Mouse (Mus musculus): Measurements from ENCODE around the gene Lrrc1. TPM values are rescaled to one million over a fixed set of nuclear protein-coding genes. Genes with fewer than 3 reads are reported as not detected.

Gene Lrrc1
- 5.4 and 6.2 TPM in 2 replicates for polyA plus RNA-seq (2015; fragmentation: Nextera tagmentation; extraction: Ambion mirVana)

DNA sequence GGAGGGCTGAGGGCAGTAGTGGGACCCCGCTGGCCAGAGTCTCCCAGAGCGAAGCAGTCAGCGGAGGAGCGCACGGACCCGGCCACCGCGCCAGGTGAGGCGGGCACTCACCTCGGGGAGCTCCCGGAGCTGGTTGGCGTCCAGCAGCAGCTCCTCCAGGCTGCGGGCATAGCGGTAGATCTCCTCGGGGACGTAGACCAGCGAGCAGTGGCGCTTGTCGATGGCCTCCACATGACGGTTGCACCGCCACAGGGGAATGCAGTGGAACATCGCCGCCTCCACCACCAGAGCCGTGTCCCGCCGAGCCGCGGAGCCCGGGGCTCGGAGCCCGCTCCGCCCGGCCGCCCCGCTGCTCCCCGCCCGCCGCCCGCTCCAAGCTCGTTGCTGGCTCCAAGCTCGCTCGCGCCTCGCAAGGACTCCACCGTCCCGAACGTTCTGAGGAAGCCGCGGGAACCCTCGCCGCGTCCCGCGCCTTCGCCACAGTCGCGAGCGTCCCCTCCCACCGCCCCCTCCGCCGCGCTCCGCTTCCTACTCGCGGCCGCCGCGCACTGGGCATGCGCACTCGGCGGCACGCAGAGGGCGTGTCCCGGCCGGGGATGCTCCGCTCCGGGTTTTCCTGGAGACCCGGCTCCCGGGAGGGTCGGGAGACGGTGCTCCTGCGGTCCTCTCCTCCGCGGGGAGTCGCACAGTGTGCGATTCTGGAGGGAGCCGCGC lies at the start of gene Lrrc1:
TSS of gene Lrrc1 (minus strand) at position 517 of the 714 bp plus-strand sequence.
- Histone ChIP-seq H3K9ac (ENCODE audit: low read depth, low read length) (peak within 1 kb of the TSS; percentile 81), H3K4me2 (ENCODE audit: low read length) (peak within 1 kb of the TSS; percentile 95), H3K27ac (ENCODE audit: low read length) (peak within 1 kb of the TSS; percentile 75), H3K4me1 (ENCODE audit: control insufficient read depth, insufficient read depth, low read length) (peaks cover 18% of the 10 kb centered on the region), H3K4me3 (ENCODE audit: low read depth, low read length) (peak within 1 kb of the TSS; percentile 90), H3K9me3 (replicated peaks; ENCODE audit: control insufficient read depth, low read length, poor library complexity, severe bottlenecking) (no peaks in the 10 kb centered on the region), H3K36me3 (ENCODE audit: control insufficient read depth, insufficient read depth, low read length) (no peaks in the 10 kb centered on the region), H3K27me3 (ENCODE audit: control insufficient read depth, insufficient read depth, low read depth, low read length) (peaks cover 3% of the 10 kb centered on the region; the same call in 1 of the 2 replicates)
- WGBS, result under 1% methylated on average over 78 of the region's 88 CpGs
- peak; percentile 91 for ATAC-seq

DNA sequence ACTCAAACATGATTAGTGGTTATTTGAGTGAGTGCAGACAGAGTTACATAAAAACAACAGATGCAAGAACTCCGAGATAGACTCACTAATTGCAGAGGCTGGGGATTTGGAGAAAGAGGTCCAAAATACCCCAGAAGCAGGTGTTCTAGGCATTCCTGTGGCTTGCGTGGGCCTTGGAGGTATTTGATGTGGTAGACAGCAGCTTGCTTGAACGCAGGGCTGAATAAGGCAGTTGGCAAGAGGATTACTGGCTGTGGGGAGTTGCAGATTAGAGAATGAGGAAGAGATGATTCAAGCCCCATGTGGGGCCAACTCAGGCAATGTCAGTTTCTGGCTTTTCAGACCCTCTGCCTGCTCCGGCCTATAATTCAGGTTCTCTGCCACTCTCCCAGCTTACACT lies 47.8 kb upstream of the Lrrc1 start:
- no peak overlapping the region for H3K27ac ChIP-seq (ENCODE audit: low read length)
- H3K9me3 ChIP-seq (replicated peaks; ENCODE audit: control insufficient read depth, low read length, poor library complexity, severe bottlenecking), result no peaks in the 10 kb centered on the region
- H3K36me3 ChIP-seq (ENCODE audit: control insufficient read depth, insufficient read depth, low read length), result no peaks in the 10 kb centered on the region
- no peak for ATAC-seq
- no peak overlapping the region for H3K4me2 ChIP-seq (ENCODE audit: low read length)
- no peaks in the 10 kb centered on the region for H3K27me3 ChIP-seq (ENCODE audit: control insufficient read depth, insufficient read depth, low read depth, low read length)
- no peak overlapping the region for H3K9ac ChIP-seq (ENCODE audit: low read depth, low read length)
- H3K4me3 ChIP-seq (ENCODE audit: low read depth, low read length), result no peak overlapping the region
- peaks cover 6% of the 10 kb centered on the region for H3K4me1 ChIP-seq (ENCODE audit: control insufficient read depth, insufficient read depth, low read length)
- WGBS, result 48% methylated on average over 4 of the region's 4 CpGs

DNA sequence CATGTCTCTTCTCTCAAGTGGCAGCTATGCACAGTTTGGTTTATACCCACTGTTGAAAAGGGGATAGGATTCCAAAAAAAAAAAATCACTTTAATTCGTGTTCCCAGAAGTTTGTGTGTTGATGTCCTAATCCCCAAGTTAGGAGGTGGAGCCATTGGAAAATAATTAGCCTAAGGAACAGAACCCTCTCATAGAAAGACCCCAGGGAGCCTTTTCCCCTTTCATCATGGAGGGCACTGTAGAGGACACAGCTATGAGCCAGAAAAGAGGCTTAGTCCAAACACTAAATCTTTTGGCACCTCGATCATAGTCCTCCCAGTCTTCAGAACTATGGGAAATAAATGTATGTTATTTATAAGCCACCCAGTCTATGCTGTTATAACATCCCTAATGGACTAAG lies 44.8 kb upstream of the Lrrc1 start:
- Histone ChIP-seq H3K36me3 (ENCODE audit: control insufficient read depth, insufficient read depth, low read length) (no peaks in the 10 kb centered on the region), H3K9me3 (replicated peaks; ENCODE audit: control insufficient read depth, low read length, poor library complexity, severe bottlenecking) (no peaks in the 10 kb centered on the region), H3K4me1 (ENCODE audit: control insufficient read depth, insufficient read depth, low read length) (peaks cover 2% of the 10 kb centered on the region; the same call in 1 of the 2 replicates), H3K27me3 (ENCODE audit: control insufficient read depth, insufficient read depth, low read depth, low read length) (no peaks in the 10 kb centered on the region), H3K4me3 (ENCODE audit: low read depth, low read length) (no peak overlapping the region), H3K9ac (ENCODE audit: low read depth, low read length) (no peak overlapping the region), H3K27ac (ENCODE audit: low read length) (no peak overlapping the region), H3K4me2 (ENCODE audit: low read length) (no peak overlapping the region)
- ATAC-seq, result no peak
- WGBS, result 23% methylated on average over 2 of the region's 2 CpGs

DNA sequence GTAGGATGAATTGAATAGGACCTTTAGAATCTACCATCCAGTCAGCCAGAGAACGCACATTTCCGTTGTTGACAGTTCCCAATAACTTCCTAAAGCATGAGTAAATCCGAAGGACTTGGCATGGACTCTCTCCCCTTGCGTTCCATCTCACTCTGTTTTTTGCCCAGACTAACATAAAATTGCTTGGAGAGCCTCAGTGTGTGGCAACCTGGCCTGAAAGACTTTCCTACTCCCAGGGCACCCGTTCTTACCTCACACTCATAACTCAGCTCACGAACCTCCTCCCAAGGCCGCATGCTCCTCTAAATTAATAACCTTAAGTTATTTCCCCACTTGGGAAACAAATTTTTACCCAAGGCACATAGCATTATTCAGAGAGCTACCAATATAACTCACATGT lies 42.9 kb upstream of the Lrrc1 start:
- H3K4me2 ChIP-seq (ENCODE audit: low read length), result no peak overlapping the region
- WGBS, result 65% methylated on average over 7 of the region's 7 CpGs
- no peak overlapping the region for H3K27ac ChIP-seq (ENCODE audit: low read length)
- ATAC-seq, result no peak
- peaks cover 2% of the 10 kb centered on the region; the same call in 1 of the 2 replicates for H3K4me1 ChIP-seq (ENCODE audit: control insufficient read depth, insufficient read depth, low read length)
- no peaks in the 10 kb centered on the region for H3K9me3 ChIP-seq (replicated peaks; ENCODE audit: control insufficient read depth, low read length, poor library complexity, severe bottlenecking)
- H3K9ac ChIP-seq (ENCODE audit: low read depth, low read length), result no peak overlapping the region
- H3K27me3 ChIP-seq (ENCODE audit: control insufficient read depth, insufficient read depth, low read depth, low read length), result no peaks in the 10 kb centered on the region
- no peak overlapping the region for H3K4me3 ChIP-seq (ENCODE audit: low read depth, low read length)
- H3K36me3 ChIP-seq (ENCODE audit: control insufficient read depth, insufficient read depth, low read length), result no peaks in the 10 kb centered on the region

DNA sequence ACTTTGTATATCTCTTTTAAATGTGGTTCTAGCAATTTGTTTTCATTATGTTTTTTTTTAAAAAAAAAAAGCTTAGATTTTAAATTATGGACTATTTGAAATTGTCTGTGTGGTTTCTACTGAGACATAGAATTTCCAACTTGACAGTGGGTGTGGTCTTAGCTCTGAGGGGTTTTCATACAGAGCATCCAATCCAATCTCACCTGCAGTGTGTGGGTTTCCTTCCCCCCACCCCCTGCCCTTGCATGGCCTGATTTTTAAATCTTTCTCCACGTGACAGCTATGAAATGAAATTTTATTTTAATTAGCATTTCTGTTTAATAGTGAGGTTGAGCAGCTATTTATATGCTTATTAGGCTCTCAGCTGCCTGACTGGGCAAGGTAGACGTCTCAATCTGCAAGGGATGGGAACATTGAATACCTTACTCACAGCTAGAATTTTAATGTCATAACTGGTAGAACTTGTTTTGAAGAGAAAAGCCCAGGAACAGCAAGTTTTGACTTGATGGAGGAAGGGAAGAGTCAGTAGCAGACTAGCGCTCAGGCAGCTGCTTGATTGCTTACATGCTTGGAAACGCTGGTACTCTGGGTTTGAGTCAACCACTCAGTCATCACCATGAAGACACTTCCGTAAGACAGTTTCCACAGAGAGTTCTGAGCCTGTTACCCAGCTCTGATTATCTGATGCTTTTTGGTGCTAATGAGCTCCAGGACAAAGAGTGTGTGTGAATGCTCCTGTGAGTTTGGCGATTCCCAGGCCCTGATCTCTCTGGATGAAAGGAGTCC lies 42.3 kb upstream of the Lrrc1 start:
- H3K9ac ChIP-seq (ENCODE audit: low read depth, low read length), result no peak overlapping the region
- H3K4me2 ChIP-seq (ENCODE audit: low read length), result no peak overlapping the region
- ATAC-seq, result no peak
- WGBS, result 37% methylated on average over 6 of the region's 6 CpGs
- H3K27me3 ChIP-seq (ENCODE audit: control insufficient read depth, insufficient read depth, low read depth, low read length), result no peaks in the 10 kb centered on the region
- H3K27ac ChIP-seq (ENCODE audit: low read length), result no peak overlapping the region
- peaks cover 2% of the 10 kb centered on the region; the same call in 1 of the 2 replicates for H3K4me1 ChIP-seq (ENCODE audit: control insufficient read depth, insufficient read depth, low read length)
- no peaks in the 10 kb centered on the region for H3K36me3 ChIP-seq (ENCODE audit: control insufficient read depth, insufficient read depth, low read length)
- no peak overlapping the region for H3K4me3 ChIP-seq (ENCODE audit: low read depth, low read length)
- no peaks in the 10 kb centered on the region for H3K9me3 ChIP-seq (replicated peaks; ENCODE audit: control insufficient read depth, low read length, poor library complexity, severe bottlenecking)

DNA sequence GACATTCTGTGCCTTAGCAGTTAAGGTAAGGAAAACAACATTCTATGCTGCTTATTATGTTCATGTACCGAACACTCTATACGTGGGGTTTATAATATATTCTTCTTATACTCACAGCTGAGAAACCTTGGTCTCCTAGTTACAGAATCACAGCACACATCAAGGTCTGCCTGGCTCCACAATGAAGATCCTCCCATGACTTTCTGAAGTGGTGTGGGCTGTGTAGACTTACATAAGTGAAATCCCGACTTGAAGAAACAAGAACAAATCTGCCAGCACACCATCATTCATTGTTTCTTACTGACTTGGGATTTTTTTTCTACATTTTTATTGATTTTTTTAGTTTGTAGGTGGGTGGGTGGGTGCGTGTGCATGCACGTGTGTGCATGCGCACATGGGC lies 40.1 kb upstream of the Lrrc1 start:
- Histone ChIP-seq H3K27me3 (ENCODE audit: control insufficient read depth, insufficient read depth, low read depth, low read length) (no peaks in the 10 kb centered on the region), H3K27ac (ENCODE audit: low read length) (no peak overlapping the region), H3K9ac (ENCODE audit: low read depth, low read length) (no peak overlapping the region), H3K4me2 (ENCODE audit: low read length) (no peak overlapping the region), H3K36me3 (ENCODE audit: control insufficient read depth, insufficient read depth, low read length) (no peaks in the 10 kb centered on the region), H3K4me1 (ENCODE audit: control insufficient read depth, insufficient read depth, low read length) (peaks cover 2% of the 10 kb centered on the region; the same call in 1 of the 2 replicates), H3K9me3 (replicated peaks; ENCODE audit: control insufficient read depth, low read length, poor library complexity, severe bottlenecking) (no peaks in the 10 kb centered on the region), H3K4me3 (ENCODE audit: low read depth, low read length) (no peak overlapping the region)
- WGBS, result 95% methylated on average over 6 of the region's 6 CpGs
- ATAC-seq, result no peak

DNA sequence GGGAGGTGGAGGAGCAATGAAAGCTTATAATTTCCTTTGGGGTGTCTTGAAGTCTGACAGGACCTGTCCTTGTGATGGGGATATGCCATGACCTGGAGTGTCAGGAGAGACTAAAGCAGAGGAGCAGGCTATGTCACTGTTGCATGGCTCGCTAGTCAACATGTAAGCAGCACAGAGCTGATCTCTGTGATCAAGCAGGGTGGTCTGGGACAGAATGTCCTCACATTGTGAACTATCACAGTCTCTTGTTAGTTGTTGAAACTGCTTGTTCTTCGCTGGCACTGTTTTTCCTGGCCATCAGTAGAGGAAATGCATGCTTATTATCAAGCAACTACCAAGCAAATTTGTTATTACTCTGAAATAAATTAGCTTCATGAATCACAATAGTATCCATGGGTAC lies 38.6 kb upstream of the Lrrc1 start:
- Histone ChIP-seq H3K9ac (ENCODE audit: low read depth, low read length) (no peak overlapping the region), H3K4me3 (ENCODE audit: low read depth, low read length) (no peak overlapping the region), H3K9me3 (replicated peaks; ENCODE audit: control insufficient read depth, low read length, poor library complexity, severe bottlenecking) (no peaks in the 10 kb centered on the region), H3K36me3 (ENCODE audit: control insufficient read depth, insufficient read depth, low read length) (no peaks in the 10 kb centered on the region), H3K4me1 (ENCODE audit: control insufficient read depth, insufficient read depth, low read length) (peaks cover 2% of the 10 kb centered on the region; the same call in 1 of the 2 replicates), H3K27me3 (ENCODE audit: control insufficient read depth, insufficient read depth, low read depth, low read length) (no peaks in the 10 kb centered on the region), H3K4me2 (ENCODE audit: low read length) (no peak overlapping the region), H3K27ac (ENCODE audit: low read length) (no peak overlapping the region)
- WGBS, result 70% methylated on average over 2 of the region's 2 CpGs
- no peak for ATAC-seq

DNA sequence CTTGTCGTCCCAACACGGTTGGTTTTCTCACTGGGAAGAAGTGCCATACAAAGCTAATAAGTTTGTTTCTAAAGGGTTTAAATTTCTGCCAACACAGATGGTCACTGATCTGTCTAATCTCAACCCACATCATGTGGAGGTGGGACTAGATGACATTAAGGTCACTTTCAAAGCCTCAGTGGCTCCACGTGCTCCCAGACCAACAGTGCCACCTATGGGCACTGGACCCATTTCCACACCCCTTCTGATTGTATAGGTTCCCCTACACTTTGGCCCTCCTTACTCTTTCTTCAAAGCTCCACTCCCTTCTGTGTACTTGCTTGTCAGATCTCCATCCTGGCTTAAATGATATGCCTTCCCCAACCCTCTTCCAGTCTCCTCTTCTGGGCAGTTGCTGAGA lies 35.2 kb upstream of the Lrrc1 start:
- no peaks in the 10 kb centered on the region for H3K9me3 ChIP-seq (replicated peaks; ENCODE audit: control insufficient read depth, low read length, poor library complexity, severe bottlenecking)
- 75% methylated on average over 3 of the region's 3 CpGs for WGBS
- H3K4me1 ChIP-seq (ENCODE audit: control insufficient read depth, insufficient read depth, low read length), result no peaks in the 10 kb centered on the region
- H3K36me3 ChIP-seq (ENCODE audit: control insufficient read depth, insufficient read depth, low read length), result no peaks in the 10 kb centered on the region
- H3K9ac ChIP-seq (ENCODE audit: low read depth, low read length), result no peak overlapping the region
- no peak overlapping the region for H3K4me3 ChIP-seq (ENCODE audit: low read depth, low read length)
- no peak overlapping the region for H3K4me2 ChIP-seq (ENCODE audit: low read length)
- ATAC-seq, result no peak
- H3K27ac ChIP-seq (ENCODE audit: low read length), result no peak overlapping the region
- H3K27me3 ChIP-seq (ENCODE audit: control insufficient read depth, insufficient read depth, low read depth, low read length), result no peaks in the 10 kb centered on the region

DNA sequence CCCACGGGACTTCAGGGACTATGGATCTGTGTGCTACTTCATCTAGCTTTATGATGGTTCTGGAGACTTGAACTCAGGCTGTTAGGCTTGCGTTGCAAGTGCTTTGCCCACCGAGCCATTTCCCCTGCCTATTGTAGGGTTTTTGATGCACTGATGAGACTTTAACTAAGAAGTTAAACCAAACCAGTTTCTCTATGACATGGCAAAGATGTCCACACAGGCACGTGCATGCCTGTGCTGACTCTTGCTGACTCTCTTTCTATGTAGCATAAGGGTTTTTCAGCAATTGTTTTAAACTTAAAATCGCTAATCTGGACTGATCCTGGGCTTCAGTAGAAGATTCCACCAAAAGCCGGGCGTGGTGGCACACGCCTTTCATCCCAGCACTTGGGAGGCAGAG lies 33.3 kb upstream of the Lrrc1 start:
- ATAC-seq, result no peak
- Histone ChIP-seq H3K36me3 (ENCODE audit: control insufficient read depth, insufficient read depth, low read length) (no peaks in the 10 kb centered on the region), H3K27ac (ENCODE audit: low read length) (no peak overlapping the region), H3K27me3 (ENCODE audit: control insufficient read depth, insufficient read depth, low read depth, low read length) (no peaks in the 10 kb centered on the region), H3K4me1 (ENCODE audit: control insufficient read depth, insufficient read depth, low read length) (no peaks in the 10 kb centered on the region), H3K4me3 (ENCODE audit: low read depth, low read length) (no peak overlapping the region), H3K9ac (ENCODE audit: low read depth, low read length) (no peak overlapping the region), H3K4me2 (ENCODE audit: low read length) (no peak overlapping the region), H3K9me3 (replicated peaks; ENCODE audit: control insufficient read depth, low read length, poor library complexity, severe bottlenecking) (no peaks in the 10 kb centered on the region)
- WGBS, result 96% methylated on average over 8 of the region's 8 CpGs
